Mouse (Mus musculus) C2C12 (cell line): Measurements from ENCODE around the gene Mall.

Source experiments
- CTCF ChIP-seq: IDR thresholded peaks from one replicate; pipeline ENCODE4 v1.5.1; 2011; ENCODE audit not compliant: control insufficient read depth, insufficient read depth, insufficient read length
- FOSL1 ChIP-seq: IDR thresholded peaks from one replicate; pipeline ENCODE4 v1.8.0; 2011; ENCODE audit warnings: mild to moderate bottlenecking, low read length; ENCODE audit not compliant: poor library complexity, insufficient read depth, severe bottlenecking
- MYOD1 ChIP-seq: IDR thresholded peaks from one replicate; pipeline ENCODE4 v1.6.1; 2011; ENCODE audit warnings: low read depth; ENCODE audit not compliant: control insufficient read depth, insufficient read length
- MYOG ChIP-seq: IDR thresholded peaks from one replicate; pipeline ENCODE4 v1.6.1; 2011; ENCODE audit not compliant: control insufficient read depth, insufficient read length; ENCODE audit errors: extremely low read depth

DNA sequence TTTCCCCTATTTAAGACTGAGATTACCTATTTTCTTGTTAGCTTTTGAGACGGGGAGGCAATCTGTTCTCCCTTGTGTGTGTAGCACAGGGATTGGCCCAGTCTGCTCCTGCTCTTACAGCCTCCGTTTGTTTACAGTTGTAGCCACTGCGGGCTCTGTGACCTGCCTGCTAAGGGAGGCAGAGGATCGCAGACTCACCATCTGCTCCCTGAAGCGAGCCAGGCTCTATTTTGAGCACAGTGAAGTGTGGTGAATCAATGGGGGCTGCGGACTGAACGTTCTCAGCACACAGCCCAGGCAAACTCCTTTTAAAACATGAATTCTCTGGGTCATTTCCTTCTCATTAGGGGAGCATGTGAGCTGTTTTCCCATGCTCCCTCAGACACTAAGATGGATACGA is 27.4 kb upstream of the Mall start:
- no peak for TF ChIP-seq CTCF
- no peak for TF ChIP-seq MYOD1
- no peak for TF ChIP-seq MYOG
- TF ChIP-seq FOSL1, result no peak
